Mouse (Mus musculus) cerebellum, adult 18-20 months (tissue): ENCODE data around the gene Cep152.

Experiments
- DNase-seq, 2 experiments: peaks; one replicate each; pipeline ENCODE4 v3.0.0; 2021

The Cep152 gene

DNA sequence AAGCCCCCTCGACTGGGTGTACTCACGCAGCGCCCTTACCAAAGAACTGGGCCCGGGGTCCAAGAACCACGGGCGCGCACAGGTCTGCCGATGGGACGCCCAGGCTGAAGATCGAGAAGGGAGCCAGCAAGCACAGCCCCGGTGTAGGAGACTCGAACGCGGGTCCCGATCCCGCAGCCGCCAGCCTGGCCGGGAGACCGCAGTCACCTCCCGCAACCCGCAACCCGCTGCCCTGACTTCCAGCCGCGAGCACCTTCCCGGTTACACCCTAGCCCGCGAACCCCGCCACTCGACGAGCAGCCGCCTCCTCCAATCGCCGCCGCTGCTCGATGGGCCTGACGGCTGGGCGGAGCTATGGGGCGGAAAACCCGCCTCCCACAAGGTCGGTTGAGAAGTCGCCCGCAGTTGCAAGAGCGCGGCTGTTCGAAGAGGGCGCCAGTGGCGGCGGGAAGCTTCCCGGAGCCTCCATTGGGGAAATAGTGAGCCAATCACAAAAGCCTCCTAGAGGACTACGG lies at the start of gene Cep152:
TSS of gene Cep152 (minus strand) at position 277 of the 515 bp plus-strand sequence.
- peak; percentile 98 to 99 for DNase-seq

DNA sequence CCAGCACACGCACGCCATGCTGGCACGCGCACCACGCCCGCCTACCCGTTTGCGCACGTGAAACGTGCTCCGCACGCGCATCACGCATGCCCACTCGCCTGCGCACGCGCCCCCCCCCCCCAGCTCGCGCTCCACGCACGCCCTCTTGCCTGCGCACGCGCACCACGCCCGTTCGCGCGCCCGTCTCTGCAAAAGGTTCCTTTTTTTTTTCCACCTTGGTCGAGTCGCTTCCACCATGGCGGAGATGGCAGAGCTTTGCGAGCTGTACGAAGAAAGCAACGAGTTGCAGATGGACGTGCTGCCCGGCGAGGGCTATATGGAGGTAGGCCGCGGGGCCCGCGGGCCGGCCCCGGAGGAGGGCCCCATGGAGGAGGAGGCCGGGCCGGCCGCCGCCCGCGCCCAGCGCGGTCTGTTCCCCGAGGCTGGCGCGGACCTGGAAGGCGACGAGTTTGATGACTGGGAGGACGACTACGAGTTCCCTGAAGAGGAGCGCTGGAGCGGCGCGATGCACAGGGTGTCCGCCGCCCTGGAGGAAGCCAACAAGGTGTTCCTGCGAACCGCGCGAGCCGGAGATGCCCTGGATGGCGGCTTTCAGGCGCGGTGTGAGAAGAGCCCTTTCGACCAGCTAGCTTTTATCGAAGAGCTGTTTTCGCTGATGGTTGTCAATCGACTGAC lies 48.2 kb upstream of the Cep152 start, which contains the start of gene Eid1:
TSS of gene Eid1 (plus strand) at position 139 of the 675 bp plus-strand sequence.
- peak; percentile 88 to 92 for DNase-seq

GRCm38 (mm10) chr2:125672568-125672956 lies 47.6 kb upstream of the Cep152 start:
- peak in 1 of 2 experiments; percentile 74 for DNase-seq

- no peak for DNase-seq
Measured at GRCm38 (mm10) chr2:125670846-125671245, 45.9 kb upstream of the Cep152 start.

DNA sequence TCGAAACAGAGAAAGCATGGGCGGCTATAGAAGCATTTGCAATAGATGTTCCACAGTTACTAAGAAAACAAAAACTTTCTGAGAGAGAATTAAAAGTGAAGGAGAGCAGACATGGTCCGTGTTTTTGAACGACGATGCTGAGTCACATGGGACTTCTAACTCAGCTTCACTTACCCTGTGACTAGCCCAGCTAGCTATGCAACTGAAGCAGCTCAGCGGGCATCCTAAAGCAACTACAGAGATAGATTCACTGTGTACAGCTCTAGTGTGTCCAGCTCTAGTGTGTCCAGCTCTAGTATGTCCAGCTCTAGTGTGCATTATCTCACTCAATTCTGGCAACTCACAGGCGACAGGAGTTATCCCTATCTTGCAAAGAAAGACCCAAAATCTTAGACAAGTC lies 42.8 kb upstream of the Cep152 start:
- DNase-seq: no peak

DNA sequence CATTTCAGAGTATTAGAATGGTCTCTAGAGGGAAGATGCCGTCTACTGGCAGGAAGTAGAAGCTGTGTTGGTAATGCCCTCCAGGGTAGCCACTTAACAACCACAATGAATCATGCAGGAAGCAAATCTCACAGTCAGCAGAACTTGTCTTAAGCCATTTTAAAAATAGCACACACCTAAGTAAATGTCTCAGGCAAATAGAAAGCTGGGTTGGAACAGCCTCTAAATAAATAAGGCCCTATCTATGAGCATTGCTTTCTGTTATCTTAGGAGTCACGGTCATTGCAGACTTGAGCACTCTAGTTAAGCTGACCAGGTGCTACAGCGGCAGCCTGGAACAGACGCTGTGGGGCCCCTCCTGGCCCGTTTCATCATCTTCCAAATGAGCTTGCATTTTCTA lies 42.3 kb upstream of the Cep152 start:
- no peak for DNase-seq

- DNase-seq: no peak
Measured at GRCm38 (mm10) chr2:125666668-125667067, 41.8 kb upstream of the Cep152 start.

GRCm38 (mm10) chr2:125665909-125666308 lies 41.0 kb upstream of the Cep152 start:
- no peak for DNase-seq

GRCm38 (mm10) chr2:125665213-125665612 lies 40.3 kb upstream of the Cep152 start:
- DNase-seq: no peak

DNA sequence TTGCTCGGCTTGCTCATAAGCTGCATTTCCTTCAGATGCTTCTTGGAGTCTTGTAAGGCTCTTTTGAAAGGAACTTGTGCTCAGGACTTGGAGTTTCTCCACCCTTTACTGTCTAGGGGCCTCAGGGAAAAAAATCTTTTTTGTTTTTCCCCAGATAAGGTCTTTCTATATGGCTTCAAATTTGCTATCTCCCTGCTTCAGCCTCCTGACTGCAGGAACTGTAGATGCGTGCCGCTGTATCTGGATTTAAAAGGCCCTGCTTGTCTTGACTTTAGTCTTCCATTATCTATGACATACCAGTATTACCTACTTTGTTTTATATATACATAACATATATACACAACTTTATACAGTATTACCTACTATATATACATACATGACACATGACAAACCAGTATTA lies 37.6 kb upstream of the Cep152 start:
- no peak for DNase-seq

DNA sequence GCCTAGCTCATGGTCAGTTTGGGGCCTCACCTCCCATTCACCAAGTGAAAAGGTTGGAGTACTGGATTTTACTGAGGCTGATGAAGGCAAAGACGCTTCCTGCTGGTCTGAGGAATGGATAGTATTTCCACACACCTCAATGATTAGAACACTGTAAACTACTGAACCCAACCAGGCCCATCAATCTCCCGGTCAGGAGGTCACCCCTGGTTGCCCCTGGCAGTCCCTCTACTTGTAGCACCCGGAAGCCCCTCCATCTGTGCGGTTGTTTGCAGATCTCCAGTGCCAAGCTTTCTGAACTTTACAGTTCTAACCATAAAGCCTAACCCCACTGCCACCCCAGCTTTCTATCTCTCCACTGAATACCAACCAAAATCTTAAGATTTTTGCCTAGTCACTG lies 36.2 kb upstream of the Cep152 start:
- no peak for DNase-seq

DNA sequence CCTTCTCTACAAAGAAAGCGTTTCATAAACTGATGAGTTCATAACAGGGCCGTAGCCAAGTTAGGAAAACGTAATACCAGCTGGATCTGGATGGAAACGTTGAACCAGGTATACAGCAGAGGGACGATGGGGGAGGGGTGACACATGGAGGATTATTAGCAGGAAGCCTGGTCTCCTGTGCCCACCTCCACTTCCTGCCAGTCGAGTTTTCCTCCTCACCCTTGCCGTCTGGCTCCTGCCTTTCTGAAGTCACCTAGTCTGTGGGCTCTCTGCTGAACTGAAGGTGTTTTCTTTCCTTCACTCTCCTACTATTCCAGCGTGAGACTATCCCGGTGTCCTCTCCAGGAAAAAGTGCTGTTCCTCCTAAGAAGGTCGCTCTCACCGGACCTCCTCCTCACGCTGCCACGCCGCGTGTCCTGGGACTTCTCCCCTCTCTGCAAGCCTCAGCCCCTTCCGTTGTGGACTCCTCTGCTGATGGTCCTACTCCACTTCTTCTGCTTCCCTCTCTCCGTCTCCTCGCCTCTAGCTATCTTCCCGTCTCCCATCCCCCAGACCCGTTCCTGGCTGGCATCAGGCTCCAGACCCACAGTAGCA lies 35.7 kb upstream of the Cep152 start:
- peak; percentile 23 to 24 for DNase-seq

DNA sequence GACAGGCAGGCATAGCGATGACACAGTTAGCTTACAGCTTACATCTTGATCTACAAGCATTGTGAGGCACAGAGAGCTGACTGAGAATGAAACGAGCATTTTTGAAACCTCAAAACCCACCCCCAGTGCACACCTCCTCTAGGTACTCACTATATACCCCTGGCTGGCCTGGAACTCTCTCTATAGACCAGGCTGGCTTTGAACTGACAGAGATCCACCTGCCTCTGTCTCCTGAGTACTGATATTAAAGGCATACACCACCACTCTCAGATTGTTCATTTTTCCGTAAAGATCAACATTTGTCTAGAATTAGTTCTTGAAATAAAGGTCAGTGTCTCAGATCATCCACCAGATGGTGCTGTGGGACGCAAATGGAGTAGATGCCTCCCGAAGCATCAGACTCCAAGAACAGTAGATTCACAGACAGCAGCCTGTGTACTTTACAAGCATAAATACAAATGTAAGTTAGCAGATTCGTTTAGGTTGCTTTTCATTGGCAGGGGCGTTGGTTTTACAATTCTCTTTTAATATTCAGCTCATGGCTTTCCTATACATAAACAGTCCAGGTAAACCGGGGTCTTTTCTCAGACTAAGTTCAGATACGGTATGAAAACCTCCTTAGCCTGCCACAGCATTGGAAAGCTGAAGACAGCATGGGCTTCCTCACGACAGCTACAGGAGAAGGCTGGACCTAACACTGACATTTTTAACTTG lies 35.1 kb upstream of the Cep152 start:
- DNase-seq: peak; percentile 77

DNA sequence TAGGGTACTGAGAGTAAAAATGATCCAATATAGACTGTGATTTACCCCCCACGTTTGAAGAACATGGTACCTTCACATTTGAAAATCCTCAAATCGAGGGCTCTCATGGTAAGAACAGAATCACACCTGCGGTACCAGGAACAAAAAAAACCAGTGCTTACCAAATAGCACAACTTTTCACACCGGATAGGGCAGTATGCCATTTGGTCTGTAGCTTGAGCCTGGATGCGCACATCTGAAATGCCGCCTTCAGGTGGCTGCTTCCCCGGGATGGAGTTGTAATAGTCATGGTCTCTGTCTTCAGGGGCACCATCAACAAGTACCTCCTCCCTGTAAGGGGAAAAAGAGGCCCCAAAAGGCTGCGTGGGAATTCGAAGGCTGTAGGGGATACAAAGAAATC lies 30.5 kb upstream of the Cep152 start:
- no peak for DNase-seq

- DNase-seq: no peak
Measured at GRCm38 (mm10) chr2:125653286-125653685, 28.4 kb upstream of the Cep152 start.

- DNase-seq: no peak
Measured at GRCm38 (mm10) chr2:125651563-125651962, 26.6 kb upstream of the Cep152 start.

GRCm38 (mm10) chr2:125650742-125651352 lies 25.9 kb upstream of the Cep152 start:
- no peak for DNase-seq

DNA sequence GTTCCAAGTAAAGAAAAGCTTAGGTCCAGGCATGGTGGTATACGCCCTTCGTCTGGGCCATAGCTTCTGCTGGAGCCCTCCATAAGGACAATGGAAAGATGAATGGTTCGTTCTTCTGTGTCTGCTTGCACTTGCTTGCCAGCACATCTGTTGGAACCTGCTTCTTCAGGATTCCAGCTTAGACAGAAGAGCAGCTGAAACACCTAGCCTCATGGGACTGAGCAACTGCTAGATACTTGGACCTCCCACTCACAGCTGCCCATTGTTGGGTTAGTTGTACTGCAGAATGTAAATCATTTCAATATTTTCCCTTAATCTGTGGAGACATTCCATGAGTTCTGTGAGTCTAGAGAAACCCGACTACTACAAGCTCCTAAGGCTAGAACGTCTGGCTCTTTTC lies 25.1 kb upstream of the Cep152 start:
- no peak for DNase-seq

DNA sequence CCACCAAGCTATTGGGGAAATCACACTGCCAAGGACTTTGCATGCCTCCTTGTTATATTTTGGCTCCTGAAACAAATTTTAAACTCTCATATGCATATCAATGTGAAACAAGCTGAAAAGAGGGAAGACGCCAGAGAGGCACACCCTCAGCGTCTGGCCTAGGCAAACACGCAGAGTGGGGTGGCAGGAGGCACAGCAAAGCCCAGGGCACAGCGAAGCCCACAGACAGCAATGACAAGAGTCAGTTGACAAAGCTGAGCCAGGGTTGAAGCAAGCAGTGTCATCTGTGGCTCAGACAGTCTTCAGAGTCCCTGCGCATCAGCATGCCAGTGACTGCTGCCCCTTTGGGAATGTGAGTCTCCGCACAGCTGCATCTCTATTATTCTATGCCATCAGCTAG lies 20.0 kb upstream of the Cep152 start:
- no peak for DNase-seq

GRCm38 (mm10) chr2:125637331-125637730 lies 12.4 kb upstream of the Cep152 start:
- no peak for DNase-seq

DNA sequence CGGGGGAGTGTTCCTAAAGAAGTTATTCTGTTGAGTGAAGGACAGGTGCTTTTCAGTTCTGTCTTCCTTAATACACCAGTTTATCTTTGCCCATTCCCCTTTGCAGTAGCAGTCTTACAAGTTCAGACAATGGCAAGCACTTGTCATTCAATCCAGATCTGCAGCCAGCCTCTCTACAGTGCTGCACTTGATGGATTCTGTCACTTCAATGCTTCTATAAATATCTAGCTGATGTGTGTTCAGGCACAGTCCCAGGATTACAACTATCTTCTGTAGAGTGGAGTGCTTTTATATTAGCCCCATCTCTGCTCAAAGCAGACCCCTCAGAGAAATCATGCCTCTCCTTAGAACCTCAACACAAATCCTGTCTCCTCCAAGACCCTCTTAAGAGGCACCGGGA lies 5.1 kb upstream of the Cep152 start:
- DNase-seq: no peak

DNA sequence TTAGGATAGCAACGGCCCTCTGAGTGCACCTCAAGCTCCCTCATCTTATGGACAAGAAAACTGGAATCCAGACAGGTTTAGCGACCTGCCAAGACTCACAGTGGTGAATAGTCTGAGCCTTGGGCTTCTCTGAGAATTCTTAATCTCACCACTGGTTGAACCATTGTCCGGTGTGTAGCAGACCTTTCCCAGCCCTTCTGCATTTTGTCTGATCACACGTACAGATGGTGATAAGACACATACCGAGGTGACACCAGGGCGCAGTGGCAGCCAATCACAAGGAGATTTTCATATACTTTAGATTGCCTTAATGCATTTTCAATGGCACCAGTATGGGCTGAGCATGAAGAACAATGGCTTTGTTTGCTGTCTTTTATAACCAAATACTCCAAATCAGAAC lies 3.6 kb upstream of the Cep152 start:
- DNase-seq: no peak

GRCm38 (mm10) chr2:125626536-125626935 lies 1.6 kb upstream of the Cep152 start:
- no peak for DNase-seq
